Mouse (Mus musculus): ENCODE results near the gene U2surp. TPM values are rescaled to one million over a fixed set of nuclear protein-coding genes. Genes with fewer than 3 reads are reported as not detected.

U2surp gene
- polyA plus RNA-seq, 1 experiment from 2014 or later: 97.5 TPM

DNA sequence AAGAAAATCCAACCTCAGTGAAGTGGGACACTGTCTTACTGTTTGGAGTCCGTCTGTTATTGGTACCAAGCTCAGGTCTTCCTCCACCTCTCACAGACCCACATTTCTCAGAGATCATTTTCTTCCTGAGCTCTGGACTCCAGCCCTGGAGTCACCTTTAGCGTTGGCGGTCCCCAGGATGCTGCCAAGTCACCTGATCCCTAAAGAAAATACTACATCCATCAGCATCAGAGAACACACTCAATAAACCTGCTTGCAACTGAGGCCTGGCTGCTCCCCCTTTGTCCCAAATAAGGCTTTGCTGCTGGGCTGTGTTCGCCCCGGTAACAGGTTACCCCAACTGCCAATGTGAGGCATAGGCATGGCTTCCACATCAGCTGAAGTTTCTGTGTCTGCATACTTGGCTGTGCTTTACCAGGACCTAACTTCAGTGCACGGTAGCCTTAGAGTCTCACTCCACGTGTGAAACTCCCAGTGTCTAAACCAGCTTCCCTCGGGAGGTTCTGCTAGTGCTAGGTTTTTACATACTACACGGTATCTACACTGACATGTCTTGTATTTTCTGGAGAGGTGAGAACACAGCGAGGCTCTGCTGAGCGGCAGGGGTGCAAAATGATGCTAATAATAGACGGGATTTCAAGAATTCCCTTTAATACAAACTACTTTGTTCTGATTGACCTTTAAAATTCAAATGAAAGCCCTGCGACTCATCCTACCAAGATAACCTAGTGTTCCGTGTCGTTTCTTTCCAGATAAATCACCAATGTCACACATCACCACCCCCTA is 38.0 kb upstream of the U2surp start:
- no peak overlapping the region for H3K27ac ChIP-seq (ENCODE audit: low read depth, low read length)
- H3K4me3 ChIP-seq (ENCODE audit: low read depth, low read length): no peak overlapping the region
- H3K9me3 ChIP-seq (ENCODE audit: control insufficient read depth): no peaks in the 10 kb centered on the region
- WGBS: 73% methylated on average over 15 of the region's 15 CpGs
- no peak overlapping the region for H3K4me2 ChIP-seq (replicated peaks; ENCODE audit: low read depth)
- H3K36me3 ChIP-seq (ENCODE audit: control insufficient read depth, insufficient read depth): no peaks in the 10 kb centered on the region
- no peaks in the 10 kb centered on the region for H3K27me3 ChIP-seq (replicated peaks; ENCODE audit: control insufficient read depth, insufficient read depth, low read length)
- H3K9ac ChIP-seq (ENCODE audit: low read depth, low read length): no peak overlapping the region
- no peak for ATAC-seq
- H3K4me1 ChIP-seq (replicated peaks; ENCODE audit: control insufficient read depth, insufficient read depth, low read length): no peaks in the 10 kb centered on the region
- TF ChIP-seq CTCF (IDR thresholded peaks at IDR 0.05; ENCODE audit: low read depth): no peak

DNA sequence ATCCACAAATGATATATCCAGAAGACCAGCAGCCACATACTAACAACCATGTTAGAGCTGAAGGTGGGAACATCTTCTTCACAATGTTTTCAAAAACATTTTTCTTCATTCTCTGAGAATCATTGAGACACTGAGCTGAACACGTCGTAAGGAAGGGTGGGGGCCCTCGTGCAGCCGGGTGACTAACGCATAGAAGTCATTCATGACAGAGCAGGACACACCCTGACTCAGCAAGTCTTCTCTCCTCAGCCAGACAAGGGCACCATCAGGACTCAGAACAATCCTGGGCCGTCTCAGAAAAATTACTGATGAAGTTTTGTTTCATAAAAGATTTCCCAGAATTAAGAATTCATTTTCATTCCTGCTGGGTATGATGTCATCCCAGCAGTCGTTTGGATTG is 34.9 kb upstream of the U2surp start:
- H3K4me3 ChIP-seq (ENCODE audit: low read depth, low read length): no peak overlapping the region
- H3K4me2 ChIP-seq (replicated peaks; ENCODE audit: low read depth): no peak overlapping the region
- H3K36me3 ChIP-seq (ENCODE audit: control insufficient read depth, insufficient read depth): no peaks in the 10 kb centered on the region
- TF ChIP-seq CTCF (IDR thresholded peaks at IDR 0.05; ENCODE audit: low read depth): no peak
- no peaks in the 10 kb centered on the region for H3K27me3 ChIP-seq (replicated peaks; ENCODE audit: control insufficient read depth, insufficient read depth, low read length)
- no peaks in the 10 kb centered on the region for H3K9me3 ChIP-seq (ENCODE audit: control insufficient read depth)
- no peak overlapping the region for H3K27ac ChIP-seq (ENCODE audit: low read depth, low read length)
- no peaks in the 10 kb centered on the region for H3K4me1 ChIP-seq (replicated peaks; ENCODE audit: control insufficient read depth, insufficient read depth, low read length)
- H3K9ac ChIP-seq (ENCODE audit: low read depth, low read length): no peak overlapping the region
- ATAC-seq: no peak
- WGBS: 28% methylated on average over 7 of the region's 7 CpGs

DNA sequence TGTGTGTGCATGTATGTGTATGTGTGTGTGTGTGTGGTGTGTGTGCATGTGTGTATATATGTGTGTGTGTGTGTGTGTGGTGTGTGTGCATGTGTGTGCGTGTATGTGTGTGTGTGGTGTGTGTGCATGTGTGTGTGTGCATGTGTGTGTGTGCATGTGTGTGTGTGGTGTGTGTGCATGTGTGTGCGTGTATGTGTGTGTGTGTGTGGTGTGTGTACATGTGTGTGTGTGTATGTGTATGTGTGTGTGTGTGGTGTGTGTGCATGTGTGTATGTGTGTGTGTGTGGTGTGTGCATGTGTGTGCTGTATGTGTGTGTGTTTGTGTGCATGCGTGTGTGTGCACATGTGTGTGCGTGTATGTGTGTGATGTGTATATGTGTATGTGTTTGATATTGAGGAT is 32.8 kb upstream of the U2surp start:
- H3K36me3 ChIP-seq (ENCODE audit: control insufficient read depth, insufficient read depth): no peaks in the 10 kb centered on the region
- no peaks in the 10 kb centered on the region for H3K27me3 ChIP-seq (replicated peaks; ENCODE audit: control insufficient read depth, insufficient read depth, low read length)
- H3K4me1 ChIP-seq (replicated peaks; ENCODE audit: control insufficient read depth, insufficient read depth, low read length): no peaks in the 10 kb centered on the region
- no peak overlapping the region for H3K27ac ChIP-seq (ENCODE audit: low read depth, low read length)
- H3K4me3 ChIP-seq (ENCODE audit: low read depth, low read length): no peak overlapping the region
- ATAC-seq: no peak
- H3K4me2 ChIP-seq (replicated peaks; ENCODE audit: low read depth): no peak overlapping the region
- TF ChIP-seq CTCF (IDR thresholded peaks at IDR 0.05; ENCODE audit: low read depth): no peak
- 96% methylated on average over 4 of the region's 4 CpGs for WGBS
- no peaks in the 10 kb centered on the region for H3K9me3 ChIP-seq (ENCODE audit: control insufficient read depth)
- no peak overlapping the region for H3K9ac ChIP-seq (ENCODE audit: low read depth, low read length)

DNA sequence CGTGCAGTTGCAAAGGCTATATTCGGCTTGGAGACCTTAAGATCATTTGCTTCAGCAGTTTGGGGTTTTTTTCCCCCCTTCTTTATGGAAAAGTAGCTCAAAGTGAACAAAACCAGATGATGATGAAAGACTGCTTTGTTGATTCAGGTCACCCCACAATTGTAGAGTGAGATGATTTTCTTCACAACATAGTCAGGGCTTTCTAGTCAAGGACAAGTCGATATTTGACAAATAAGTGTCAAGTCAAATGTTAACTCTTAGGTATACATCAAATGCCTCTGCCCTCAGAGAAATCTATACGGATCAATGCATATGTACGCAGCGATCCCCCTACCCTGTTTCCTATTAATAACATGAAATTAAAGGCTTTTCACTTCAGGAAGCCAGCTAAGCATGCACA is 30.7 kb upstream of the U2surp start:
- Histone ChIP-seq H3K9me3 (ENCODE audit: control insufficient read depth) (no peaks in the 10 kb centered on the region), H3K27me3 (replicated peaks; ENCODE audit: control insufficient read depth, insufficient read depth, low read length) (no peaks in the 10 kb centered on the region), H3K27ac (ENCODE audit: low read depth, low read length) (no peak overlapping the region), H3K4me2 (replicated peaks; ENCODE audit: low read depth) (no peak overlapping the region), H3K36me3 (ENCODE audit: control insufficient read depth, insufficient read depth) (no peaks in the 10 kb centered on the region), H3K4me3 (ENCODE audit: low read depth, low read length) (no peak overlapping the region), H3K9ac (ENCODE audit: low read depth, low read length) (no peak overlapping the region), H3K4me1 (replicated peaks; ENCODE audit: control insufficient read depth, insufficient read depth, low read length) (no peaks in the 10 kb centered on the region)
- ATAC-seq: no peak
- TF ChIP-seq CTCF (IDR thresholded peaks at IDR 0.05; ENCODE audit: low read depth): no peak
- whole genome bisulfite sequencing: 48% methylated on average over 6 of the region's 6 CpGs

DNA sequence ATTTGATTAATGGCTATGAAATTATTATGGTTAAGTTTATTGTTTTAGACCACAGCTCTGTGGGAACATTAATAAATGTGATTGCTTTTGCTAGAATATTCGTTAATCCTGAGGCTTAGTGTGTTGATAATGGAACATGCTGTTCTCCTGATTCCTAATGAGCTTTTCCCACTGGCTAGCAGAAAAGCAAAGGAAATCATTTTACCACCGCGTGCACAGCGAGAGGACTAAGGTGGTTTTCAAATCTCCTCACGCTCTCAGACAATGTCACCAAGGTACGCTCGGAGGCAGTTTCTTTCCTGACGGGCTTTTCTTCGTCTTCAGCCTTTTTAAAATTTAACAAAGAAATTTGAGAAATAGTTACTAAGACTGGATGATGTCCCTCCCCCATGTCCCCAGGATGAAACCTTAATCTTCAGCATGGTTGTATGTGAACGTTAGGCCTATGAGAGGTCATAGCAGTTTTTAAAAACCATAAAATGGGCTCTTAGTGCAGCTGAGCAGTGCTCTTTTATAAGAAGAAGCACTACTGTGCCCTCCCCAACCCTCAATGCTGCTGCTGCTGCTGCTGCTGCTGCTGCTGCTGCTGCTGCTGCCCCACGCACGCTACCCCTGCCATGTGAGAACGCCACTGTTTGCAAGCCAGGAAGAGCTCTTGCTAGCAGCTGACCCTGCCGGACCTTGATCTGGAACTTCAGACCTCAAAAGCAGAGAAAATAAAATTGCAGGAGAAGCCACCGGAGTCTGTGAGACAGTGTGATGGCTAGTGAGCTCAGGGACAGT is 30.0 kb upstream of the U2surp start:
- 68% methylated on average over 15 of the region's 15 CpGs for WGBS
- H3K27me3 ChIP-seq (replicated peaks; ENCODE audit: control insufficient read depth, insufficient read depth, low read length): no peaks in the 10 kb centered on the region
- TF ChIP-seq CTCF (IDR thresholded peaks at IDR 0.05; ENCODE audit: low read depth): no peak
- no peak overlapping the region for H3K4me2 ChIP-seq (replicated peaks; ENCODE audit: low read depth)
- H3K9ac ChIP-seq (ENCODE audit: low read depth, low read length): no peak overlapping the region
- H3K4me1 ChIP-seq (replicated peaks; ENCODE audit: control insufficient read depth, insufficient read depth, low read length): no peaks in the 10 kb centered on the region
- no peaks in the 10 kb centered on the region for H3K9me3 ChIP-seq (ENCODE audit: control insufficient read depth)
- H3K4me3 ChIP-seq (ENCODE audit: low read depth, low read length): no peak overlapping the region
- ATAC-seq: no peak
- no peaks in the 10 kb centered on the region for H3K36me3 ChIP-seq (ENCODE audit: control insufficient read depth, insufficient read depth)
- no peak overlapping the region for H3K27ac ChIP-seq (ENCODE audit: low read depth, low read length)

DNA sequence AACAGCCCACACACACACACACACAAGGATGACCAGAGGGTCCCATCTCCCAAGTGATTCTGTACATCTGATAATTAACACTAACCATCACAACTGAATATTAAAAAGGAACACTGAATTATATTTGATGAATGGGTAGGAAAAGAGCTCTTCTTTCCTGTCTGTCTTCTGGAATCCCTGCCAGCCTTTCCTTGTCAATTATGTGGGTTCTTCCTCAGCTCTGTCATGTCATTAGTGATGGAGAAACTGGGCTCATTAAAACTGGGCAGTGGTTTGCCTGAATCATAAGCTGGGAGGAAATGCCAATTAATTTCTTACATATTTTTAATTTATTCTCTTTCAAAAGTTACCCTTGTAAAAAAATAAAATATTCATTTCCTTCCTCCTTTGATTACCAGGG is 29.4 kb upstream of the U2surp start:
- no peak overlapping the region for H3K9ac ChIP-seq (ENCODE audit: low read depth, low read length)
- no peaks in the 10 kb centered on the region for H3K4me1 ChIP-seq (replicated peaks; ENCODE audit: control insufficient read depth, insufficient read depth, low read length)
- no peaks in the 10 kb centered on the region for H3K9me3 ChIP-seq (ENCODE audit: control insufficient read depth)
- H3K27me3 ChIP-seq (replicated peaks; ENCODE audit: control insufficient read depth, insufficient read depth, low read length): no peaks in the 10 kb centered on the region
- H3K4me3 ChIP-seq (ENCODE audit: low read depth, low read length): no peak overlapping the region
- H3K27ac ChIP-seq (ENCODE audit: low read depth, low read length): no peak overlapping the region
- ATAC-seq: no peak
- no peaks in the 10 kb centered on the region for H3K36me3 ChIP-seq (ENCODE audit: control insufficient read depth, insufficient read depth)
- no peak for TF ChIP-seq CTCF (IDR thresholded peaks at IDR 0.05; ENCODE audit: low read depth)
- no peak overlapping the region for H3K4me2 ChIP-seq (replicated peaks; ENCODE audit: low read depth)
